Mouse (Mus musculus) adrenal gland, postnatal 25 days (tissue): Measurements from ENCODE around the gene Crtc3. TPM values are rescaled to one million over a fixed set of nuclear protein-coding genes. Genes with fewer than 3 reads are reported as not detected.

Experiments
- DNase-seq: peaks from one replicate; pipeline ENCODE4 v3.0.0; 2021; ENCODE audit warnings: mixed read lengths
- long read RNA-seq: library from polyadenylated mRNA; stranded (forward); transcript quantifications from one replicate; pipeline ENCODE4 v2.0.0, GENCODE M21; 2021
- total RNA-seq: library from RNA; stranded (reverse); gene quantifications from 2 replicates; pipeline ENCODE4 v1.2.3, GENCODE M21; 2021

Gene Crtc3
- 34.0 and 39.3 TPM in 2 replicates for total RNA-seq
- long read RNA-seq, partial matches to known transcripts = 5 of 14 reads
- long read RNA-seq, other reads (novel, unspliced or antisense) = 9 of 14 reads

DNA sequence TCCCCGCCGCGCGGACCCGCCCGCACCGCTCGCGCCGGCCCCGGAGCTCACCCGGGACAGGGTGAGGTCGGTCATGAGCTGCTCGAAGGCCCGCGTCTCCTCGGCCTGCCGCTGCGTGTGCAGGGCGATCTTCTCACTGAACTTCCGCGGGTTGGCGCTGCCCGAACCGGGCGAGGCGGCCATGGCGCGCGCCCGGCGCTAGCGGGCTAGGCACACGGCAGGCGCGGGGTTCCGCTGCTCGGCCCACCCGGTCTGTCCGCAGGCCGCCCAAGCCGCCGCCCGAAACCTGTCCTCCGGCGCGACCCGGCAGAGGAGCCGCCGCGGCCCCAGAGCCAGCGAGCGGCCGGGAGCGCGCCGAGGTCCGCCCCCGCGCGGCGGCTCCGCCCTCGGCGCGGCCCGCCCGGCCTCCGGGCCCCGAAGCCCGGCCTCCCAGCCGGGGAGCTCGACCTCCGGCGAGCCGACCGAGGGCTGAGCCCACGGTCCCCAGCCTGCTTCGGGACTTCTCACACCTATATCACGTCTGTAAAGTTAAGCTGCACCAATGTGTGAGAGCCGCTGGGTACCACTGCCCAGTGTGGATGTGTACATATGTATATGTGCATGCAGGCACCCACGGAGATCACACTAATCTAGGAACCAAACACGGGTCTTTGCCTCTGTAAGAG is at the start of gene Crtc3:
TSS of gene Crtc3 (minus strand) at position 322 of the 665 bp plus-strand sequence.
- DNase-seq = peak; percentile 82

DNA sequence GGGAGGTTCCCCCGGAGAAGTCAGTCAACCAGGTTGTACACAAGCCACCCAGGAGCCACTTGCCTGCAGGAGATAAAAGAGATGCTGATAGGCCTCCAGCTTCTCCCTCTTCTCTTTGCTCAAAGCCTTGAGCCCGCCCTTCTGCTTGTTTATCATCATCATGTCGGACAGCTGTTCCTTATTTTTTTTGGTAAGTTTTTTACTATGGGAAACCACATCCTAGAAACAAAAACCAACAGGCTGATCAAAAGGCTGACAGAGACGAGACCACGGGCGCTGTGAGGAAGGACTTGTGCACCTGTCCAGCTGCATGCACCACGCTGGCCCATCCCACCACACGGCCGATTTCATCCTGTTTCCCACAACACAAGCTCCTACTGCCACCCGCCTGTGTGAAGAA is 47.5 kb upstream of the Crtc3 start:
- no peak for DNase-seq

DNA sequence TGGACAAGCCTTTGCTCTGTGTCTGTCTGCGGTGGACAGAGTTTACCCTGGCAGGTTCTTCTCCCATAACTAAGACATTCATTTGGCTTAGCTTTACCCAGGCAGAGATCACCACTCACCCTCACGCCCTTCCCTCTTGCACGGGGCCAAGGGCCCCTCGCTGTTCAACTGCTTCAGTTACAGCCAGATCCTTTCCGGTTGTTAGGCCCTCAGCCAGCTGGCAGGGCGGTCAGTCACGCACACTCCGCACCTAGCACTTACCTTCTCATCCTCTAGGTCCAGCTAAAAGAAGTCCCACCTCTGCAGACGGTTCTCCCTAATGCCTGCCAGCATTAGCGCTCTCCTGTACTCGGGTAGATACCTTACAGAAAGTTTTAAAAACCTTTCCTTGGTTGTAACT is 44.3 kb upstream of the Crtc3 start:
- DNase-seq = no peak

DNA sequence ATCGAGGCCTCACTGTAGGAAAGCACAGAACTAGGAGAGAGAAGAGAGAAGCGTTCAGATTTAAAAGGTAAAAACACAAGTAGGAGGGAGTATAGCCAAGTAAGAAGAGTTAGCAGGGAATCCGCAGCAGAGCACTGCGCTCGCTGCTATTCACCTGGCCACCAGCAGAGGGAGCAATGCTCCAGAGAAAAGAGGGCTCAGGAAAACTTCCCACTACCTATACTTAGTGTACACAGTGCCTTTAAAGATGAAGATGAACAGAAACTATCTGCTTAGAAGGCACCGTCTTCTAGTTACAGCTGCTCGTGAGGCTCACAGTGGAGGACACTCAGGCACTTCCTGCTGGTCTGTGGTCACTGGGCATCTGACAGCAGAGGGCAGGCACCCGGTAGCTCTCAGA is 41.0 kb upstream of the Crtc3 start:
- peak; percentile 73 for DNase-seq

DNA sequence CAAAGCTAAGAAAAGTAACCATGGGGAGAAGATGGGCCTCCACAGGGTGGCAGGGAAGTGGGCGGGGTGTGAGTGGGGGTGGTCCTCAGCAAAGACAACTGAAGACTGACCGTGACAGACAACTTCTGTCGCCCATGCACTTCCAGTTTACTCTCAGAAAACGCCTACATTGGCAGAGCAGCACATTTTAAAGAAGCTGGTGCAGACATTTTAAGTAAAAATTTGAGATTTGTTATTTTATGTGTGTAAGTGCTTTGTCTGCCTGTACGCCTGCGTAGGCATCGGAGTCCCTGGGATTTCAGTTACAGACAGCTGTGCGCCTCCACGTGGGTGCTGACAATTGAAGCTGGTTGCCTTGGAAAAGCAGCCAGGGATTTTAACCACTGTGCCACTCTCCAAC is 32.4 kb upstream of the Crtc3 start:
- DNase-seq = no peak

DNA sequence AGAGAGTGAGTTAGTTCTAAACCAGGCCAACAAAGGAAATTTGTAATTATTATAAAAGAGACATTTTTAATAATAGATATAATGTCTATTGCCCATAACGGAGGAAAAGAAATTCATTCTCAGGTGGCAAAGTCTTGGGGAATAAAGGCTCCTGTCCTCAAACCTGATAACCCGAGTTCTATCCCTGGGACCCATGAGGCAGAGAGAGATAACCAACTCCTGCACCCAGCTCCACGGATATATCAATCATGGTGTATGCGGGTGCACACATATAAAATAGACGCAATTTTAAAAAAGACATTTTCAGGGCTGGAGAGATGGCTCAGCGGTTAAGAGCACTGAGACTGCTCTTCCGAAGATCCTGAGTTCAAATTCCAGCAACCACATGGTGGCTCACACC is 30.9 kb upstream of the Crtc3 start:
- DNase-seq = no peak

DNA sequence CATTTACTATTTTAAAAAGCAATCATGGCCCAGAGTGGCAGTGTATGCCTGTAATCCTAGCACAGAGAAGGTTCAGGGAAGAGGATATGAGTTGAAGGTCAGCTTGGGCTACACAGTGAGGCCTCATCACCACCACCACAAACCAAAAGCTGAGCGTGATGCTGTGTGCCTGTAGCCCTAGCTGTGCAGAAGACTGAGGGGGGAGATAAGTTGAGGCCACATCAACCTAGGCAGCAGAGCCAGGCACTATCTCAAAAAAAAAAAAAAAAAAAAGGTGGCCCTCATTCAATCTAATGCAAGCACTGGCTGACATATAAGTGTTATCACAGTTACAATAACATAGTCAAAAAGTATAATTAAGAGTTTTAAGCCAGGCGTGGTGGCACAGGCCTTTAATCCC is 30.4 kb upstream of the Crtc3 start:
- no peak for DNase-seq

DNA sequence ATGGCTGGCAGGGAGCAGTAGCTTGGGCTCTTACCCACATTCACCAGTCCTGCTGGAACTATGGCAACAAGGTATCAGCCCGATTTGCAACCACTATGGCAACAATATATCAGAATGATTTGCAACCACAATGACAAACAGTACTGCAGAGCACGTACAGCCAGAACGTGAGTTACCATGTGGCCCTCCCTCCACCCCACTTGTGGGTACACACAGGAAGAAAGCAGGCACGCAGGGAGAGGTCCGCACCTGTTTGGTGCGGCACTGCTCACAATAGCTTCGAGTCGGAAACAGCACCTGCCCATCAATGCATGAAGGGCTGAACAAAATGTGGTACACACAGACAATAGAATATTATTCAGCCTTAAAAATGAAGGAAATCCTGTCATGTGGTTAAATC is 29.8 kb upstream of the Crtc3 start:
- DNase-seq = no peak

DNA sequence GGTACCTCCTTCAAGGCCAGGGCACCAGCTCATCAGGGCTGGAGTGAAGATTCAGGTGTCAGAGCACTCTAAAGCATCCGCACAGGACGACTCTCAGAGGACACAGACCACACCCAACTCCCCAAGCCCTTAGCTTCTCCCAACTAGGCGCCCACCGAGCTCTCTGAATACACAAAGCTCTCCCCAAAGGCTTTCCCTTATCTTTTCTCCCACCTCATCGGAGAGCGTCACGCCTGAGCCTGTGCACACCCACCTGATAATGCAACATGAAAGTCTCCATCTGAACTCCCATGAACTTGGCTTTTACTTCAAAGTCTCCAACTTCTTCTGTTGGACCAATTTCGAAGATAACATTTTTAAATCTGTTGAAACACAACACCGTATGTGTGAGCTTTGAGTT is 28.1 kb upstream of the Crtc3 start:
- no peak for DNase-seq

DNA sequence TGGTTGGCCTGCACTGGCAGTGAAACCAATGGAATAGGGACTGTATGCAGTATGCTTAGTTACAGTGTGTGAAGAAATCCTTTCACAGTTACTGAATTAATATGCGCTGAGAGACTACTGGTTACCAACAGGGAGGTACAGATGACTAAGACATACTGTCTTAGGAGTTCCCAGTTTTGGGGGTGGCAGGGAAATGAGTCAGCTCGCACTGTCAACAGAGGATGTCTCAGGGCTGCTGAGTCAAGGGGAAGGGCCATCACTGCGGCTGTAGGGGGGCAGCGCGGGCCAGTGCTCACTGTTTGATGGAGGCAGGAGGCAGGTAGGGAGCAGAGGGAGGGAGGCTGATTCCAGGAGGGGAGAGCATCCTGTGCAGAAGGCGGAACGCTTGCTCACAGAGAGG is 26.6 kb upstream of the Crtc3 start:
- DNase-seq = peak; percentile 45

DNA sequence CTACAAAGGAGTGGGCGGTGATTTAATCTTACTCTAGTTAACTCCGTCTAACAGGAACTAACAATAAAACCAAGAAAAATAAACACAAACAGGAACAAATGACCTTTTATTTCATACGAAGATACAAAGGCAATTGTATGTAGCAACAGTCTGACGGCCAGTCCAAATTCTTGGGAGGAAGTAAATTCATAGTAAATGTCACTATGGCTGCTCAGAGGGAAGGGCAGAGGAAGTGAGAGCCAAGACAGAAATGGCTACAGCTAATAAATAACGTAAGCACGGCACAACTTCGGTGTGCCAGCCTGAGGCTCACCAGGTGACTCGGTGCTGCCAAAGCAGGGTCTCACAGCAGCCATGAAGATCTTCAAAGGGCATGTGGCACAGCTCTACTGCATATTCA is 22.8 kb upstream of the Crtc3 start:
- DNase-seq = no peak

DNA sequence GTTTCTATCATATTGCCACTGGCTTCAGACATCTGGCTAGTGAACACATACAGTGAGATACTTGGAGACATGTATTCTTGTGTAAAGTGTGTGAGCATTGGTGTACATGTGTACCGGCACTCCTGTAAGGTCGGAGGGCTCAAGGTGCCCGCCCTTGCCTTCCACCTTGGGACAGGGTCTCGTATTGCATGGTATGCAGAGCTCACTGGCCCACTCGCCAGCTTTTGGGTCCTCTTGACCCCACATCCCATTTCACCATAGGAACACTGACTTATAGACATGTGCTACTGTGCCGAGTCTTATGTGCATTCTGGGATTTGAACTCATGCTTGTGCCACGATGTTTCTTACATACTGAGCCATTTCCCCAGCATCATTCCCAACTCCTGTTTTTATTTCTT is 21.7 kb upstream of the Crtc3 start:
- DNase-seq = no peak

DNA sequence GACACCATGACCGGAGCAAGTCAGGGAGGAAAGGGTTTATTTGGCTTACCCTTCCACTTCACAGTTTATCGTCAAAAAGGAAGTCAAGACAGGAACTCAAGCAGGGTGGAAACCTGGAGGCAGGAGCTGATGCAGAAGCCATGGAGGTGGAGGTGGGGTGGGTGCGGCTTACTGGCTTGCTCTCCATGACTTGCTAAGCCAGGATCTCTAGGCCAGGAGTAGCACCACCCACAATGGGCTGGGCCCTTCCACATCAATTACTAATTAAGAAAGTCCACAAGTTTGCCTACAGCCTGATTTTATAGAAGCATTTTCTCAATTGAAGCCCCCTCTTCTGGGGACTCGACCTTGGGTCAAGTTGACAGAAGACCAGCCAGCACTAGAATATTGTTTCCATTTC is 15.4 kb upstream of the Crtc3 start:
- no peak for DNase-seq

DNA sequence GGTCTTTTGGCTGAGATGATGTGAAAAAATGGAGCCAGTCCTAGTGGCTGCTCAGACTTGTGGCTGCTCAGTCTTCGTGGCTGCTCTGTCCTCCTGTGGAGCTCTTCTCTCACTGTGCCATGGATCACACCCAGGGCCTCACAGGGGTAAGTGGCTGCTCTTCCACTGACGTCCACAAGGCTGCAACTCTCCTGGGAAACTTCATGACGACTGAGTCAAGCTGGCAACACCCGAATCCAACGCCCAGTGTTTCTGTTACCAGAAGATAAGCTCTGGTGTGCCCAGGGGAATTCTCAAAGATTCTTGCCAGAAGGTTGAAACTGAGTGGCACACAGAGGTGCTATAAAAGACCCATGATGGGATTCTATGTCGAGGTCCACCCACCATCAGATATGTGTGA is 13.8 kb upstream of the Crtc3 start:
- DNase-seq = no peak

DNA sequence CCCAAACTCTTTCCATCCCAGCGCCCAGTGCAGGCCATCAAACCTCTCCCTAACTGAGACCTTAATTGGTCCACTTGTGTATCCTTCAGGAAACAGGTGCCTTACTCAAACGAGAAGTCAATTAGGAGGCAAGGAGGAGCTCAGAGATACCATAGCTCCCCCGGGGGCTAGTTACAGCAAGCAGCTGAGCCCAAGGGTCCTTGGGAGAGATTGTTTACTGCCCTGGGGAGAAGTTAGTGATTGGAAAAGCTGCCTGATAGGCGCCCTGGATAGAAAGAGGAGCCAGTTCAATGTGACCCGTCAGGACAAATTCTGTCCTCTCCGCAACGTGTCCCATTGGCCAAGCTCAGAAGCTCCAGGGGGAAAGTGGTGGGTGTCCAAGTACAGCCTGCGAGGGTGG is 11.0 kb upstream of the Crtc3 start:
- no peak for DNase-seq

DNA sequence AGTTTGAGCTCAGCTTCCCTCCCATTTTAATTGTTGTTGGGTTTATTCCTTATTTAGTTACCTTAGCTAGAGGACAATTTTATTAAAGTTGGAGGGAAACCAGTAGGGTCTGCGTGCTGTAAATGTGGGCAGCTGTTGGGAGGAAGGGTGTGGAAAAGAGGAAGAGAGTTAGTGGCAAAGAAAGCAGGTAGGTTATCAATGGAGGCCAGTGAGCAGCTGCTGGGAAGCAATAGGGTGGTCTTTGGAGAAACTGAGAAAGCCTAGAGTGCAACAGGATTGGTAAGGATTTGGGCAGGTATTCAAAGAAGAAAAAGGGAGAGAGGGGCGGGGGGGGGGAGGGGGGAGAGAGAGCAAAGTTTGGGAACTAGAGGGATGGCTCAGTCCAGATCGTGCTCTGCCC is 10.3 kb upstream of the Crtc3 start:
- DNase-seq = no peak

DNA sequence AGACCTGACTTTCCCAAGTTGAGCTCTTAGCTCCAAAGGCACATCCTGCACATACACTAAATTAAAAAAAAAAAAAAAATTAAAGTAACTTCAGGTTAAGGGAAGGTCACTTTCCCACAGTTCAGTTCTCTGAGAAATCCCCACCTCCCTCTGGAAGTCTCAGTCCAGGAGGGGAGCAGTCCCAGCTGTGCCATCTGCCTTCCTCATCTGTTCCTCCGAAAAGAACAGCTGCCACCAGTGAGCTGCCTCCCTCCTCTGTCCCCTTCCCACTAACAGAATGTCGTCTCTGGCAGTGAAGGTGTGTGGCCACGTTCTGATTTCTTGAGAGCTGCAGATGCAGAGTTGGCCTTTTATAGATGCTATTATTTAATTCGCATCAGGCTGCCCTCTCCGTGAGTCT is 9.2 kb upstream of the Crtc3 start:
- DNase-seq = no peak

DNA sequence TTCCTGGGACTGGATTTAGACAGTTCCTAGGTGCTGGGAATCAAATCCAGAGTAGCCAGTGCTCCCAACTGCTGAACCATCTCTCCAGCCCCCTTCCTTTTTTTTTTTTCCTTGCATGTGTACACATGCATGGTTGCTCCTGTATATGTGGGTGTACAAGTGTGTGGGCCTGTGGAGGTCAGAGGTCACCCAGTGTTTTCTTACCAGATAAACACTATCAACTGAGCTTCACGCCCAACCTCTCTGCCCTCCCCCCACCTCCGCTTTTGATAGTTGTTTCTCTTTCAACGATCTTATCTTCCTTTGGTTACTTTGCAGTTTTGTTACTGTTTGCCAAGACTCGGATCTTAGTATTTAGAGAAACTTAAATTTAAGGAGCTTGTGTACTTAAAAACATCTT is 8.2 kb upstream of the Crtc3 start:
- DNase-seq = no peak

DNA sequence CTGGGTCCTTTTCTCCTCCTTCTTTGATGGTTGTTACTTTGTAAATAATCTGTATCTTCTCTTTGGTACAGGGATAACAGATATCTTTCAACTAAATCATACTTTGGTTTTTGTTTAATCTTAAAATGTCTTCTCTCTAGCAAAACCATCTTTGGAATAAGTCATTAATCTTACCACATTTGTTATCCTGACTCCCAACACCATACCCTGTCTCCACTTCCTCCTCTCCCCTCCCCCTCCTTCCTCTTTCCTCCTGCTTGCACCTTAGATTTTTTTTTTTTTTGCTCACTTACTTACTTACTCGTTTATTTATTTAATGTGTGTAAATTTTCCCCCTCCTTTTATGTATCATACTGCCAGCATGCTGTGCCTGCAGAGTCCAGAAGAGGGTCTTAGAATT is 7.7 kb upstream of the Crtc3 start:
- no peak for DNase-seq

DNA sequence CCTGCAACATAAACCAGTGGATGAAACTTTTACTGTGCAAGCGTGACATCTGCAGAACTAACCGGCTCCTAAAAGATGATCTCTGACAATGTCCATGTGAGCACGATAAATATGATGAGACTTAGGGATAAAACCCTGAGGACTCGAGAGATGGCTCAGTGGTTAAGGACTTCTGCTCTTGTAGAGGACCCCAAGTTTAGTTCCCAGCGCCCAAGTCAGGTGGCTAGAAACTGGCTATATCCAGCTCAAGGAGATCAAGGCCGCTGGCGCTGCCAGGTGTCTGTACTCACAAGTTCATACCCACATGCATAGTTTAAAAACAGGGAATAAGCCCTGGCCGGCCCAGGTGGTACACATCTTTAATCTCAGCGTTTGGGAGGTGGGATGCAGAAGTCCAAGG is 3.8 kb upstream of the Crtc3 start:
- DNase-seq = no peak

DNA sequence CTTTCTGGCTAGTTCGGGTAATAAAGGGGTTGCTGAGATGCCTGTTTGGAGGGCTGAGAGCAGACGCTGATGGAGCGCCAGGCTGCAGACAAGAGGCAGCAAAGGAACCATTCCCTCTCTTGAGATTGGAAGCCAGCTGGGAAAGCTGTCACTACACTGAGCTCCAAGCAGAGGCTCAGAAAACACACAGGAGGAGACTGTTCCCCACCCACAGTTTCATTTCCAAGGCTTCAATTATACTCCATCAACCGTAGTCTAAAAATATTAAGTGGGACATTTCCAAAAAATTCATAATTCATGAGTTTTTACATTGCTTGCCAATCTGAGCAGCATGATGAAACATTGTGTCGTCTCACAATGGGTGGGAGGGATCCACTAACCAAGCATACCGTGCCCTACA is 2.5 kb upstream of the Crtc3 start:
- DNase-seq = no peak

DNA sequence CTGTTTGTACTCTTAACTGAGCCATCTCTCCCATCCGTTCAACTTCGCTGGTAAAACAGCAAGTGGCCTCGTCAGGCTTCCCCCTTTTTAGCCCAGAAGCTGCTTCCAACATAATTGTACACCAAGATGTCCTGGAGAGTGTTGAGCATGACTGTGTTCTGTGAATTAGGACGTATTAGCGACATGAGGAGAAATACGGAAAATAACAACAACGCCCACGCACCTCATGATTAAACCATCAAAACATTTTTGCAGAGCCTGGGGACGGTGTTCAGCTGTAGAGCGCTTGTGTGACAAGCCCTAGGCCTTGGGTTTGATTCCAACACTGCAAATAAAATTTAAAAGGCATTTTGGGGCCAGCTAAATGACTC is 529 bp upstream of the Crtc3 start:
- DNase-seq = no peak

DNA sequence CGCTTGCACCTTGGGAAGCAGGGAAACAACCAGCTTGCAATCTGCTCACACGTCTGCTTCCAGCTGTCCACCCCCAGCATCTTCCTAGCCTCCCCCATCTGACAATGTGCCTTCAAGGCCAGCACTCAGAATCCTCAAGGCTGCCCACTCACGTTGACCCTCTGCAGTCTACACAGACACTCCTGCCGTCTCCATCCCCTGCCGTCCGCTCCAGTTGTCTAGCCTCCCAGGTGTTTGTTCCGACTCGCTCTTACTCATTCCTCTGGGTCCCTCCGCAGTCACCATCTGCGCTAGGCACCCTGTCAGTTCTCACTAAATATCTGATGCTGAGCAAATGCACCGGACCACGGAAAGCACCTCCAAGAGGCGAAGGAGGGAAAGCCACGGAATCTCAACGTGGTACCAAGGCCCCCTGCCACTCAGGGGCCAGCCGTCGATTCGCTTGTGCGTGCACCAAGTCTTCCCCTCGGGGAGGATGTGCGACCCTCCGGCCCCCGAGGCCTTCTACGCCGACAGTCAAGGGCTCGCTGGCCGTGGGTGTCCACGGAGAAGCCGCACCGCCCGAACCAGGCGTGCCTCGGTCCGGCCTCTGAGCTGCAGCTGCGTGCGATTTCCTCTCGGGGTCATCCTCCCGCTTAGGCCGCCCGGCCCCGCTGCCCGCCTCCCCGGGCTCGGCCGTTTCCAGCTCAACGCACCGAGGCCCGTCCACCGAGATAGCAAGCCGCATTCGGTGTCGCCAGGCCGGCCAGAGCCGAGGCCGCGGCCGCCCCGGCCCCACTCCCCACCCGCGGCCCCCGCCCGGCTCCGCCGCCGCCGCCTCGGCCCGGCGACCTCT is 739 bp downstream of the Crtc3 start:
- peak; percentile 64 for DNase-seq

DNA sequence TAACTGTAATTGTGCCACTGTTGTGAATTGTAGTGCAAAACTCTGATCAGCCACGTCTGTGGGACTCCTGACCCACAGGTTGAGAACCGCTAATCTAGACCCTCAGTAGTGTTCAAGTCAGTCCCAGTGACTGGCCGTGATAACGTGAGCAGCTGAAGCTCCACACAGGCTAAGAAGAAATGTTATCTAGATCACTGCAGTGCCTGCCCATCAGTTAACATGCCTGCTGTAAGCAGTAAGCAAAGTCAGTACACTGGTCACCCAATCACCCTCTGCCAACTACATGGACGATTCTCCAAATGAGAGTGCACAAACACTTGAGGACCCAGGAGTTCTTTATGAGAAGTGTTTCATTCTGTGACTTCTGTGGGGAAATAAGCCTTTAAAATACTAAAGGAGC is 3.0 kb downstream of the Crtc3 start:
- DNase-seq = no peak
